Mouse (Mus musculus) ovary, postnatal 14 days (tissue): ENCODE data around the gene Kcnmb1.

ENCODE experiments used
- DNase-seq: peaks from one replicate; pipeline ENCODE4 v3.0.0; 2022; ENCODE audit warnings: low spot score

The Kcnmb1 gene

DNA sequence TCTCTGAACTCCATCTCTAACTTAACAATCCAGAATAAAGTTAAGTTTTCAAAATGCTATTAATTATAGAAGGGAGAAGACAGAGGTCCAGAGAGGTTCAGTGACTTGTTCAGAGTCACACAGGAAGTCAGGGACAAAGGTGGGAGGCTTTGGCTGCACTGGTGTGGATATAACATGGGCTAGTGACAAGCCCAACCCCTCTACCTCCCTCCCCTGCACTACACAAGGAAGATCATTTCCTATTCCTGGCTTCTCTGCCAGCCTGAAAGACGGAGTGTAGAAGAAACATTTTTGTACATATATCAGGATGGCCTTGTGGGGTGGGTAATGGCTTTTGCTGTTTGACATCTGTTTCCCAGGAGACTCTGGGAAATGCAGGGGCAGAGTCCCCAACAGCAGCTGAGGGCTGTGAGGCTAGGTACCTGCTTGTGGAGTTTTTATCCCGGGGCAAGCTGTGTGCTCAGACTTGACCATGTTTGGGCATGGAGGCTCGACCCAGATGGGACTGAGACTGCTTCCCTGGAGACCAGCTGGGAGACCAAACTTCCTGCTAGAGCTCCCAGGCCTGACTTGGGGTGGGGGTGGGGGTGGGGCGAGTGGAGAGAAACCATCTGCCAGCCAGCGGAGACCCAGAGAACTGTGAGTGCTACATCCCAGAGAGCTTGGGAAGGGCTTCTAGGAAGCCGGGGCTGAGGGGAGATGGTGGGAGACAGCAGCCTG, at the start of gene Kcnmb1:
Kcnmb1 (plus strand) TSS at position 326 of the 720 bp plus-strand sequence.
- DNase-seq, result no peak

DNA sequence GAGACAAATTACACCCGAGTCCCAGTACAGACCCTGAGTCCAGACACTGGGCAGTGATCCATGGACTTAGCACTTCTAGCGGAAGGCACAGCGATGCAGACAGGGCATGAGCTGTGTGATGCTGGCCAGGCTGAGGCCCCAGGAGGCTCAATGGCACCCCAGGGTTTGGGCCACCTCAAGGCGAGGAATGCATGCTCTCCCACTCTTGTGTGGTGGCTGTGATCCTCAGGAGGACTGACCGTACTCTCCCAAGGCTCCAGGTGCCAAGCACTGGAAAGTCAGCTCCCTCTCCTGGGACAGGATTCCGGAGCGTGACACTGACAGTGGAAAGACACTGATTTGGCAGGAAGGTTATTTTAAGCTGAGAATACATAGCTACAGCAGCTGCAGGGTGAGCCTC, 49.8 kb upstream of the Kcnmb1 start:
- DNase-seq, result no peak

DNA sequence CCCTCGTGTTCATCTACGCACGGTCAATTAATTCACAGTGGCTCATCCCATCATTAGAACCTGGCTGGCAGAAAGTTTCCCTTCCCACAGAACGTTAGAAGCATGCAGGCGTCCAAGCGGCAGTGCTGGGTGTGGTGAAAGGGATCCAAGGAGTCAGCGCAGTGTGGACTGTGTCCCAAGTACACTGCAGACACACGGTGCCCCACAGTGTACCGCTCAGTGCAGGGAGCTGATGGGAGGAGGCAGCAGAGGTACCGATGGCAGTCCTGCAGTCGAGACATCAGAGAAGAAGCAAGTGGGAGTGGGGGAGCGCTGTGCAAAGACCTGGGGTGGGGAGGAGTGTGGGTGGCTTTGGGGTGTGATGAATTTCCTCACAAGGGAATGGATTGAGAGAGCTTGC, 48.6 kb upstream of the Kcnmb1 start:
- no peak for DNase-seq

DNA sequence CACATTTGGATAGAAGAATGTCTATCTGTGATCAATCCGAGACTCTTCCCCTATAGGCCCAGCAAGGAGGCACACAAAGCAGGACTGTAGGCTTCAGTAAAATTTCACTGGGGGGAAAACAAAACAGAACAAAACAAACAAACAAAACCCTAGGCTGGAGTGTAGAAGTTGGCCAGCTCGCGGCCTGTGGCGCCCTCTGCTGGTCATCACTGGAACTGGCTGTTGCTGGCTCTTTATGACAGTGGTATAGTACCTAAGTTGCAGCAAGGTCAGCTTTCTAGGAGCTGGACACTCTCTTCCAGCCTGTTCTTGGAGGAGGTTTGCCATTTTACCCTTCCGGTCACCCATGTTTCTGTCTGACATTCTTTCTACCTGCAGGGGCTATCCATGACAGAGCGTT, 45.2 kb upstream of the Kcnmb1 start:
- peak; percentile 72 for DNase-seq

DNA sequence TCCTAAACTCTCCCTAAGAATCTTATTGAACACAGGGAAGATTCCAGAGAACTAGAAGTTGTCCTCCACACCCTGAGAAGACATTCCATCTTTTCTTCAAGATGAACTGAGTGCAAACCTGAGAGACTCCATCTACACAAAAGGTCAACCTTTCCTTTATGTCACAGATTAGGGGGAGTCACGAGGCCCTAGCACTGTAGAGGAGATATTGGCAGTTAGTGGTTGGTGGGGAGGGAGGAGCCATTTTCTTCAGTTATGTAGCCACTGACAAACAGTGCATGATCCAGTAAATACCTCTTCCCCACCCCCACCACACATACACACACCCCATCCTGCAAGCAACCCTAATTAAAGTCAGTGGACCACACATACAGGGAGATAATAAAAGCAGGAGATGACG, 44.4 kb upstream of the Kcnmb1 start:
- DNase-seq, result no peak

DNA sequence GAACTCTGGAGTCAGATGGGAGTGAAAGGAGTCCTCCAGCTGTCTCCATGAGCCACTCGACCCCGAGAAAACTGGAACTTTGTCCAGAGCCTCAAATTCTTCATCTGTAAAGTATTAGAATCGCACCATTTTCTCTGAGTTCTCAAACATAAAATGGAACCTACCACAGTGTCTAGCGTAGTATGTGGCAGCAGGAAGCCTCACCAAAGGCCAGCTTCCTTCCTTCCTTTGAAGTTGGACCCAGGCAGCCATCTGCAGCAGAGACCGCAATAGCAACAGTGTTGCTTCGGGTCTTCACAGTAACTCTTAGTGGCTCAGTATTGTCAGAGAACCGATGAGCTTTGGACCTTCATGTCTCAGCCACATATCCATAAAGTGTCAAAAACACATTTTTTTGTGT, 43.0 kb upstream of the Kcnmb1 start:
- no peak for DNase-seq

DNA sequence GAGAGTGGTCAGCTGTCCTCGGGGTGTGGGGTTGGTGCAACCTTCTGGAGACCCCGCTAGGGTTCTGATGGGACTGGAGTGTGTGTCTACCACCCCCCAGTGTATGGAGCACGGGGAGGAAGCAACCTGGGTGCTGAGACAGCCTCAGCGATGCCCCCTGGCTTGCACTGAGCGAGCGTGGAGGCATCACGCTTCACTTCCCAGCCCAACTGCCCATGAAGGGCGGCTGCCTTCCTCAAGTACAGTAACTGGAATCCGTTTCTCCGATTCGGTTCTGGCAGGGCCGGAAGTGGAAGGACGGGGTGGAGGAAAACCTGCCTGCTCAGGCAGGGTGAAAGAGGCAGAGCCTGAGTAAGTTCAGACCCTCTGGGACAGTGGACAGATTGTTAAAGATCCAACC, 41.4 kb upstream of the Kcnmb1 start:
- no peak for DNase-seq

DNA sequence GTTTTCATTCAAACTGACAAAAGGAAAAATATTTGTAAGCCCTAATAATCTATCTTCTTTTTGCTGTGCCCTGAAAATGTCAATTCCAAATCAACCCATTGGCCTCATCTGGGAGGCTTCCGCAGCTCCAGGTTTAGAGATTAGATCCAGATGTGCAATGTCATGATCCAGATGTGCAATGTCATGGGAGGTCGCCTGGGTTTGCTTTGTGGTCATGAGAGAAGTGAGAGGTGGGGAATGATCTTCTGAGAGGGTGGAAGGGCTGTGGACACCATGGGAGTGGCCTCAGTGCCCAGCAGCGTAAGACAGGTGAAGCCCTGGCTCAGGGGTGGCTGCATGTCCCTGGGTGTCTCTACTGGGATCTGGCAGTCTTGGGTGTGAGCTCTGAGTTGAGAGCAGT, 39.8 kb upstream of the Kcnmb1 start:
- no peak for DNase-seq

DNA sequence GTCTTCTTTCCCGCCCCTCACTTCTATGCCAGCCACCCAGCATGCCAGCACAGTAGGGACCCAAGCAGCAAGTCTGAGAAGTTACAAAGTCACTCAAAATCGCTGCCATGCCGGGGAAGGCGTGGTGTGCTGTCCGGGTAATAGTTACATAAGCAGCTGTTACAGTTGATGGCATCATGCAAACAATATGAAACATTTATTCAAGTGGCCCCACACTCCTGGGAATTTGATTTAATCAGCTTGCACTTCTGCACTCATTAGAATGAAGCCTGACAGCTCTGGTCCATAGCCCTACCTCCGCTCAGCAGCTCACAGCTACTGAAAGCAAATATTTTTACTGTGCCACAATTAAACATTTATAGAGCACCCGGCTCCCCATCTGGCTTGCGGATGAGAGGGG, 37.0 kb upstream of the Kcnmb1 start:
- DNase-seq, result no peak

DNA sequence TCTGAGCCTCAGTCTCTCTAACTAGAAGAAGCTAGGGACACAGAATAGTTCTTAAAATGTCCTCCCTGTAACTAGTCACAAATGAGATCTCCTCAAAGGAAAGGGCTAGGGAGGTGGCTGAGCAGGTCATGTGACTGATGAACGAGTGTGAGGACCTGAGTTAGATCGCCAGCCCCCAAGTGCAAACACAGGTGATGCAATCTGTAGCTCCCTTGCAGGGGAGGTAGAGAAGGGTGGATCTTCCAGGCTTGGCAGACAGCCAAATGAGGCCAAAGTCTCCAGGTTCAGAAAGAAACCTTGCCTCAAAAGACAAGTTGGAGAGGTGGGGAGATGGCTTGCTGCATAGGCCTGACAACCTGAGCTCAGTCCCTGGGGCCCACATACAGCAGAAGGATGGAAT, 36.3 kb upstream of the Kcnmb1 start:
- DNase-seq, result no peak

DNA sequence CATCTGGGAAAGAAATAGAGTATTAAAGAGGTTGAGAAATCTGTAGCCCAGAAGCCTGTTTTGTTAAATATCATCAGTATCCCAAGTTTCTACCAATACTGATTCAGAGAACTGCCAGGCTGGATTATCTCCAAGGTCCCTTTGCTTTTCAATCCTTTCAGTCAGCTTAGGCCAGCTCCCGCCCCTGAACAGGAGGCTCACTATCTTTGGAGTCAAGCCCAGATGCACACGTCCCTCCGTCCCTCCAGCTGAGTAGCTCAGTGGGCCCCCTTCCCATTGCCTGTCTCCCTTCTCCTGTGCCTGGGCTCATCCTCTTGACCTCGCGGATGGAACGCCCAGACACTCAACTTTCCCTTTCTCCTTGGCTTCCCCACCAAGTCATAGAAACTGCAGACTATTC, 35.5 kb upstream of the Kcnmb1 start:
- DNase-seq, result no peak

DNA sequence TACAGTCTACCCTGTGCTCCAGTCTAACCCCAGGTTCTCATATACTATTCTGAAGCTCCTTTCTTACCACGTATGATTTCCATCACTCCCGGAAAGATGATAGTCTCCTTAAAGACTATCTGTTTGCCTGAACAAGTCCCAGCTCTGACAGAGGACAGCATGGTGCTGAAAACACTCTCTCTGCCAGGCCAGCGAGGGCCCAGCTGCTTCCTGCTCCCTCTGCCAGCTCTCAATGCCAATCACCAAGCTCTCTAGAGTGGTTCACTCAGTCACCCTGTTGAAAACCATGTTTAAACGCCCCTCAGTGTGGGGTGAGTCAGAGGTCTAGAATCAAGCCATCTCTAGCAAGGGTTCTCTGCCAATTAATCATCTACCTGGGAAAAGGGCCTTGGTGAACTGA, 35.0 kb upstream of the Kcnmb1 start:
- DNase-seq, result no peak

DNA sequence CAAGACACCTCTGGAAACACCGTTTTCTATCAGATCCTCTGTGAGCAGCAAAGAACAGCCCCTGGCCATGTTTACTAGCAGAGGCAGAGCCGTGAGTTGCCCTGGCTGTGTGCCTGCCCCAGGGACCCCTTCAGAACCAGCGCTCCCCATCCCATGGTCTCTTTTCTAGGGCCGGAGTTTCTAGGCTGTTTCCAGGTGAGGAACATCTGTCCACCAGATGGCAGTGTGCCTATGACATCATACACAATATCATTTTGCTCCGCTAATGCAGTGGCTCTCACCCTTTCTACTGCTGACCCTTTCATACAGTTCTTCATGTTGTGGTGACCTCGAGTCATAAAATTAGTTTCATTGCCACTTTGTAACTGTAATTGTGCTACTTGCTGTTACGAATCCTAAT, 34.2 kb upstream of the Kcnmb1 start:
- DNase-seq, result peak; percentile 33

DNA sequence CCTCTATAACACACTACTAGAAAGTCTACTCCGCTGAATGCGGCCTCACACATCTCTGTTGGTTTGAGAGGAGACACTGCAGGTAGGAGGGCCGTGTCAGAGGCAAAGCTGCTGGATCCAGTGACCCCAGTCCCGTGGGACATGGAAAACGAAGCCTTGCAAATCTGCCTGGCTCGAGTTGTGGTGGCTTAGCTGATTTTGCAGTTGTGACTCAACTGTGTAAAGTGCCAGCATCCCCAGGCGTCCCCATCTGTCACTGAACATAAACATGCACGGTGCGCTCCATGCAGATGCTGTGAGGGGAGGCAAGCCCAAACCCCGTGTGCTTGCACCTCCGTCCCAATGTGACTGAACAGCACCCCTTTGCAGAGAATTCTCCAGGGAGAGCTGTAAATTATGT, 33.4 kb upstream of the Kcnmb1 start:
- DNase-seq, result no peak

DNA sequence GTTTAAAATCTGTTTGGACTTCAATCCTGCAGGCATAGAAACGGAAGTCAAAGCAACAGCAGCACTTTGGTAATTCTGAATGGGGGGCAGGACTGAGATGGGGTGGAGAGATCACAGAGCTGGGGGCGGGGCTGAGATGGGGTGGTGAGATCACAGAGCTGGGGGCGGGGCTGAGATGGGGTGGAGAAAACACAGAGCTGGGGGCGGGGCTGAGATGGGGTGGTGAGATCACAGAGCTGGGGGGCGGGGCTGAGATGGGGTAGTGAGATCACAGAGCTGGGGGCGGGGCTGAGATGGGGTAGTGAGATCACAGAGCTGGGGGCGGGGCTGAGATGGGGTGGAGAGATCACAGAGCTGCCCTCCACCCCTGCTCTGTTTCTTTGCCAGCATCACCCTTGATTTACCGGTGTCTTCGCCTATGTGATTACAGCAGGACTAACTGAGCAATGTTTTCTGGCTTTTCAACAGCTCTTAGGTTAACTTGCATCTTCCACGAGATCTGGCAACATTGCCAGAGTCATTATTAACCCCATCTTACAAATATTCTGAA, 30.9 kb upstream of the Kcnmb1 start:
- DNase-seq, result no peak

DNA sequence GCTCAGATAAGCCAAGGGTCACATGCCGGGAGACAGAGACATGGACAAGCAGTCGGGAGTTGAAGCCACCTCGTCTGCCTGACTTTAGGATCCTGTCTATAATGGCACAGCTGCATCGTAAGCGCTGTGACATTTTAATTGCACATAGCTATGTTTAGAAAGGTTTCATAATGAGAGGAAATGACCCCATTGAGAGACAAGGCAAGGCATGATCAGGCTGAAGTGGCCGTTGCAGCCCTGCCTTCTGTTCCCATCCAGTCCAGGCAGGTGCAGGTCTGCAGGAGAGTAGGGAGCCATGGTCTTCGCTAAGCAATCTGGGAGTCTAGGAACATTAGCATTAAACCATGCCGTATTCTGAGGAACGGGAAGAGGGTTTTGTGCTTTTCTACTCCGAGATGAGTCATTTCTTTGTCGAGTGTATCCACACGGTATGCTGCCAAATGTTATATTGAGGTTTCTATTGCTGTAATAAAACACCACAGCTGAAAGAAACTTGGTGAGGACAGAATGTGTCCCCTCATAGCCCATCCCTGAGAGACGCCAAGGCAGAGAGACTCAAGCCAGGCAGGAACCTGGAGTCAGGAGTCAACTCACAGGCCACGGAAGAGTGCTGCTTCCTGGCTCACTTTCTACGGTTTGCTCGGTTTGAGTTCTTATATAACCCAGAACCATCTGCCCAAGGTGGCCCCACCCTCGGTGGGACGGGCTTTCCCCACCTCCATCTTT, 30.3 kb upstream of the Kcnmb1 start:
- DNase-seq, result no peak

DNA sequence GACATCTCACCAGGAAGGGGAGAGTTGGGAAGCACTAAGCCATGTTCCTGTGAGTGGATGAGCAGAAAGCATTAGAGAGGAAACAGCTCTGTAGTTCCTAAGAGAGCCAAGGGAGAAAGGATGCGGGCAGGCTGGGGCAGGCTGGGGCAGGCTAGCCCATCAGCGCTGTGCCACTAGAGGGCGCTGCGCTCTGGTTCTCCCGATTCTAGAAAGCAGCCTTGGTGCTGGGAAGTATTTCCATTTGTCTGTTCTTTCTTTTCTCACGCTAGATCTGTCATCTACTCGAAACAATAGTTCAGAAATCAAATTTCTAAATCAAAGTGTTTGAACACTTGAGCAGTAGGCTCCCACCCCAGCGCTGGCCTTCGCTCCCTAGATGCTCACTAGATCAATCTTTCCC, 28.5 kb upstream of the Kcnmb1 start:
- DNase-seq, result no peak

DNA sequence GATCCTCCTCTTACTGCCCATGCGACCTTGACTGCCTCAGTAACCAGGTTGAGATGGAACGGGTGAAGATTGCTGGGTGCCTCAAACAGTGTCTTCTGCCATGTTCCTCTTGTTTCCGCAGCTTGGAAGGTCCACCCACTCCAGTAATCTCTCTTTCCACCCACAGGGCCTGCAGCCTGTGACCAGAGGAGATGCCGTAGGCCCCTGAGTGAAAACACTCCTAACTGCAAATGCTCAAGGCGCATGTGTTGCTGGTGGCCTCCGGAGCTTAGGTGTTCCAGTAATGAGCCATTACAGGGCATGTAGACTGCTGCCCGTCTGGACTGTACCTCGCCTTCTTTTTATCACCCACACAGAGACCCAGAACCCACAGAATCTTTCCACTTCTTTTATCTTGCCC, 25.2 kb upstream of the Kcnmb1 start:
- DNase-seq, result no peak

DNA sequence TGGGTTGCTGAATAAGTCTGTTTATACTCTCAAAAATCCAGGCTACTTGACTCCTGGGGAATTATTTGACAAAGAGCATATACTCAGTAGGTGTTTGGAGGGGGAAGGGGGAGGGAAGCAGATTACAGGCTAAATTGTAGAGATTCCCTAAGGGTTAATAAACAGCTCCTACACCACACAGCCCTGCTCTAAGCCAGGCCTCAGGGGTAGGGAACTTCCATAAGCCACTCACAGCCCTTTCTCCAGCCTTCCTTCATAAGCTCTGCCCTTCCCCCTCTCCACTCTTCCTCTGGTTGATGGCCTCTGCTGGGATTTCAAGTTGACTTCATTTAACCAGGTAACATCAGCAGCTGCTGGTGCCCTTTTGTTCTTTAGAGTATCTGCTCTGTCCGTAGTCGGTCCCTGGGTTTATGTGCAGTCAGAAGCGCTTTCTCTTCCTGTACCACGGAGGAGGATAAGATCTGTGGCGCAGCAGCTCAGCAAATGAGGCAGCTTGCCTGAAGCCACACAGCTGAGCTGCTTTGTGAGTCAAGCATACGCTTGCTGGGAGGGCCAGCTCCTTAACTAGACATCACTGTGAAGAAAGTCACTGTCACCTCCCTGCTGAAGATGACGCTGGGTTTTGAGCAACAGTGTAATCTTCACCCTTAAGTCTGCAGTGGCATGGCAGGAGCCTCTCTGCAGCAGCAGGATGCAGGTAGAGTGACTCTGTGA, 24.1 kb upstream of the Kcnmb1 start:
- DNase-seq, result no peak

DNA sequence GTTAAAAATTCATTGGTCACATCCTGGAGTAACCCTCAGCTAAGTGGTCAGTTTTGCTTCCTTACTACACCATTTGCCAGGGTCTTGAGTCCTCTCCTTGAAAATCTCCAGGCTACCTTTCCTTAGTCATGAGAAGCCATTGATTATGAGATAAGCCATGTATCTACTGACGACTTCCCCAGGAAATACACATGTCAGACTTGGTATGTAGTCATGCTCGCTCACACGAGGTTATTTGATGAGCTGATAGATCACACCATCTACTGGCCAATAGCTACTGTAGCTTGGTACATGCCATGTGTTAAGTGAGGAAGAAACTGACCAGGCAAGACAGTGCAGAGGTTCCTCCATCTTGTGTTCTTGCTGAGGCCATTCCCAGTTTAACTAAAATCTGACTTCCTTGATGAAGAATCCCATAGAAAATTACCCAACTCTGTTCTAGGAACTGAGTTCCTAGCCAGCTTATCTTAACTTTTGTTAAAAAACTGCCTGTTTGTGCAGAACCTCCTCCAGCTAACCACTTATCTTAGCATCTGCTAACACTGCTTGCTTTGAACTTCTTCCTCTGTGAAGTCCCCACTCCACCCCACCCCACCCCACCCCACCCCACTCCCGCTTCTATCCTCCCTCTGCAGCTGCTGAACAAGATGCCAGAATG, 23.2 kb upstream of the Kcnmb1 start:
- DNase-seq, result no peak

DNA sequence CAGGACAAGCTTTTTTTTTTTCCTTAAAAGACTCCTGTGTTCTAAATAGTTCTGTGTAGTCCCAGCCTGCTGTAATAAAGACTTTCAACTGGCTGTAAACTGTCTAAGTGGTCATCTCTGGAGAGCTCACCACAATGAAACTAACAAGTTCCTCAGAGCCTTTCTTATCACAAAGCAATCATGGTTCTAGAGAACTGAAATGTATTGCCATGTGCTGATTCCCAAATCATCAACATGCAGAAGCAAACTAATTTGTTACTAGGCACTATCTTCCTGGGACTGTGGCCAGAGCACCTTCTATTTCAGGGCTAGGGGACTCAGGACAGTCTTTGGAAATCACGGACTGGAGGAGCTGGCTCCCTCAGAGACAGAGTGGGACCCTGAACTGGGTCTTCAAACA, 19.2 kb upstream of the Kcnmb1 start:
- no peak for DNase-seq

DNA sequence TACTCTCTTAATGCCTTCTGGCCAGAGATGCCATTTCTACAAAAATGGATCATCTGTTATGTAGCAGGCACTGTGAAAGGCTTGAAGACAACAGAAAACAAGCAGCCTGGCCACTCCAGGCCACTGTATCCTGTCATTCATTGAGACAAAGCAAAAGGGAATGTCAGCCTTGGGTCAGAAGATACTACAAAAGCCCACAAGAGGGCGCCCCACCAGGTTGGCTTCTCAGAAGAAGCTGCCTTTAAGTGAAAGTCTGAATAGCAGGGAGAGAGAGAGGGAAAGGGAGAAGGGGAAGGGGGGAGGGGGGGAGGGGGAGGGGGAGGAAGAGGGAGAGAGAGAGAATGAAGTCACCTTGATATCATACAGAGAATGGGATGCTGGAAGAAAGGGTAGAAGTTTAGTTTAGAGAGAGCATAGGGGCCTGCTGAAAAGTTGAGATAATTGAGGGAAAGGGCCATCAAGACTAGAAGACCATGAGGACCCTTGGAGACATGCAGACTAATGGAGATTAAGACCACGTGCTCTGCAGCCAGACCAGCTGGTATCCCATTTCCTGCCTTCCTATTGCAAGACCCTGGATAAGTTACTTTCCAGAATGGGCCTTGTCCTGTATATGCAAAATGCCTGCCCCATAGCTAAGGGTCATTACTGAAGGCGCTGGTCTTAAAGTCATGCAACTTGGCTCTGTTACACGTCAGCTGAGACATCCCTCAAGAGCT, 18.6 kb upstream of the Kcnmb1 start:
- DNase-seq, result no peak
